ENCODE assay signal across 10 mouse cellular contexts in genomic region chr7:43995577-43995976, GRCm38 (mm10). TPM values are rescaled to one million over a fixed set of nuclear protein-coding genes. Genes with fewer than 3 reads are reported as not detected.
"Had no signal": no experiment of that assay in that cellular context is flagged by ENCODE, and none has a peak within 500 bp of the region (broad histone marks: within the 10 kb centered on the region; RNA-seq: fewer than 3 reads in every experiment).

Klk1b11 (plus strand) TSS chr7:43995877.

RNA-seq across cellular contexts. Expression of gene Klk1b11, which starts in this region (rescaled TPM):
- total RNA-seq: neutrophil, adult 5-6 weeks had no signal
- polyA plus RNA-seq: neural tube, embryonic 13.5 days; neural tube, embryonic 14.5 days; neural tube, embryonic 15.5 days; small intestine, adult 2 months; stomach, embryonic 14.5 days; stomach, embryonic 16.5 days; stomach, postnatal 0 days; testis, adult 2 months; urinary bladder, adult 2 months had no signal
